Mouse (Mus musculus) CH12F3 (cell line): ENCODE results near the gene Spata46.

Experiments
- in situ Hi-C: fragments of 300-500 bp; cut with MboI; formaldehyde crosslinking; loops from 2 replicates; pipeline ENCODE4 v1.14.3; 2020; ENCODE audit warnings: low sequenced_read_pairs

Spata46 gene

DNA sequence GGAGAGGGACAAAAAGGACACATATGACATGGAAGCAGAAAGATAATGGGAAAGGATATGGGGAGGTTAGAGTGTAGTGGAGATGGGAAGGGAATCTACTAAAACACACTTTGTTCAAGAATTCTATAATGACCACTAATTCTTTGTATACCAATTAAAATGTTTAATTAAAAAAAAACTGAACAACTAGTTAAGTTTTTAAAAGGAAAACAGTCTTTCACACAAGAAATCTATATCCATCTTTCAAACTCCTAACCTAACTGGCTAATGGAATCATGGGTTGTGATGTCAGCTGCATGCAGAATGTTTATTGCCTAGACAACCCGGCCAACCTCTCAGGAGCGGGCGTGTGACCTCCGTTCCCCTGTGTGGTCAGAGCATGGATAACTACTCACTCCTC lies at the start of gene Spata46:
Gene Spata46 (plus strand): TSS at position 301 of the 400 bp plus-strand sequence.
- in situ Hi-C loops = no loop called here

DNA sequence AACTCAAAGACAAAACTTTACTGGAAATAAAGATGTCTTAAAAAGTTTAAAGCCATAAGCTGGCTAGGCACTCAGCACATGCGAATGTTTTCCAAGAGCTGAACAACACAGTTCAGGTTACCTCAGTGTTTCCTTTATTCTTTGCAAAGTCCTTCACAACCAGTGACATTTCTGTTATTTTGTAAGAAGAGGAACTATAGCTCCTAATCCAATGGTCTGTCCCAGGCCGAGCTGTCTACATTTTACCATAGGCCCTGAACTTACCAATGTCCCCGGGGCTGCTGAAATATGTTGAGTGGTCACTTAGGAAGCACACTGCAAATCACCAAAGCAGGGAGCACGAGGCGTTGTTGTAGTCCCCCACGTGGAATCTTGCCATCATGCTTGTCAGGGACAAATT lies 38.3 kb upstream of the Spata46 start:
- in situ Hi-C loops = no loop called here

DNA sequence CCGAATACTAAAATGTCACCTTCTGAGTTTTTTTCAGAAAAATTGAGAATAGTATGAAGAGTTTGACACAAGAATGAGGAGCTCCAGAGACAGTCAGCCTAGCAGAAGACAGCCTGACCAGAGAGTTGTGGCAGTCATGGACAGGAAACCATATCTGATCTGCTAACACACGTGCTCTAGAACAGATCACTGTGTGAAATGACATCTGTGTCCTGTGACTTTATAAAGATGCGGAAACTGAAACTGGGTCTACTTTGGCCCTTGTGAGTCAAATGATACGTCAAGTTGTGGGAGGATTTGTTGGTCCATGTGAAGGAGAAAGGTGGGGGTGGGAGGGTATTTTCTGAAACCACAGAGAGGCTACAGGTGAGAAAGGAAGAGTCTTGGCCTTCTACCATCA lies 37.9 kb upstream of the Spata46 start:
- in situ Hi-C loops = no loop called here

DNA sequence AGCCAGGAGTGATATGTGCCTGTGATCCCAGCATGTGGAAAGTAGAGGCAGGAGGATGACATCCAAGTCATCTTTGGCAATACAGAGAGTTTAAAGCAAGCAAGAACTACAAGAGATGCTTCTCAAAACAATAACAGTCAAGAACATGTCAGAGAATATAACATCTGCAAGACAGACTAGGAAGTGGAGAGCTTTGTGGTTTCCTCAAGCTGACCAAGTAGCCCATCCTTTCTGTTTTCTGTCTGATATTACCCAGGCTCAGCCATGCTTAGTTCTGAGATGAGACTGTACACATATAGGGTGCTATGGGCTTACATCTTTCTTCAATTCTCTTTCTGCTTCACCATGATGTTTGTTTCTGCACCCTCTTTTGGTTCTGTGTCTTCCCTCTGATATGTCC lies 35.4 kb upstream of the Spata46 start:
- in situ Hi-C loops = no loop called here

DNA sequence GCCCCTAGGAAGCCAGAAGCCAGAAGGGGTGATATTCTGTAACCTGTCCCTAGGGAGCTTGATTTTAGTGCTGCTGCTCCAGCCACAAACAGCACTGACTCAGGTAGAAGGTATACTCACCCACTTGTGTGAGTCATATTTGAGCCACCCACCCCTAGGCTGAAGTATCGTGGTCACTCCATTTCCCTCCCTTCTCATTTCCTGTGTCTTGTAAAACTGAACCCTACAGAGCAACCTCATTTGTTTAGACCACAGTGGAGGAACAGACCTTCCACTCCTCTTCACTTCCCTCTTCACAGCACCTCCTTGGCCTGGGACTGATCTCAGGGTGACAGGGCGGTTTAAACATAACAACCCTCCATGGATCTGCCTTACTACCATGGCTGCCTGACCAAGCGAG lies 31.6 kb upstream of the Spata46 start, which contains the start of gene Sh2d1b1:
Gene Sh2d1b1 (plus strand): TSS at position 305 of the 400 bp plus-strand sequence.
- in situ Hi-C loops = no loop called here

DNA sequence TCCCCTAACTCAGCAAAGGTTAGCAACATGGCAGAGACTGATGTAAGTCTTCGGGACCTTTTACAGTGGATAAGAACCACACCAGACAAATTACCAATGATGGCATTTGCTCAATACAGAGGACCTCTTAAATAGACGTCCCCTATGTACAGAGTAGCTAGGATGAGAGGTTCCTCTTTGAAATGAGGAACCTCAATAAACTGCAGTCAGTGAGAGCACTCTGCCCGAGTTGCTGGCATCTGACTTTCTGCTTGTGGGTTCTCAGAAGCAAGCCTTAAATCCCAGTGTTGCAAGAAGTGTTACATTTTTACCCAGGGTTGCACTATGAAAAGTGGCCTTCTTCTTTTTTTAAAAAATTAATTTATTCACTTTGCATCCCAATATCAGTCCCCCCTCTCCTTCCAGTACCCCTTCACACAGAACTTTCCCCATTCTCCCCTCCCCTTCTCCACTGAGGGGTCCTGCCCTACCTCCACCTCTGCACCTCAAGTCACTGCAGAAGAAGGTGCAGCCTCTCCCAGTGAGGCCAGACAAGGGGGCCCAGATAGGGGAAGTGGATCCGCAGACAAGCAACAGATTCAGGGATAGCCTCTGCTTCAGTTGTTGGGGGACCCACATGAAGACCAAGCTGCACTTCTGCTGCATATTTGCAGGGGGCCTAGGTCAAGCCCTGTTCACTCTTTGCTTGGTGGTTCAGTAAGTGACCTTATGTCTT lies 26.0 kb upstream of the Spata46 start:
- in situ Hi-C loops = no loop called here

DNA sequence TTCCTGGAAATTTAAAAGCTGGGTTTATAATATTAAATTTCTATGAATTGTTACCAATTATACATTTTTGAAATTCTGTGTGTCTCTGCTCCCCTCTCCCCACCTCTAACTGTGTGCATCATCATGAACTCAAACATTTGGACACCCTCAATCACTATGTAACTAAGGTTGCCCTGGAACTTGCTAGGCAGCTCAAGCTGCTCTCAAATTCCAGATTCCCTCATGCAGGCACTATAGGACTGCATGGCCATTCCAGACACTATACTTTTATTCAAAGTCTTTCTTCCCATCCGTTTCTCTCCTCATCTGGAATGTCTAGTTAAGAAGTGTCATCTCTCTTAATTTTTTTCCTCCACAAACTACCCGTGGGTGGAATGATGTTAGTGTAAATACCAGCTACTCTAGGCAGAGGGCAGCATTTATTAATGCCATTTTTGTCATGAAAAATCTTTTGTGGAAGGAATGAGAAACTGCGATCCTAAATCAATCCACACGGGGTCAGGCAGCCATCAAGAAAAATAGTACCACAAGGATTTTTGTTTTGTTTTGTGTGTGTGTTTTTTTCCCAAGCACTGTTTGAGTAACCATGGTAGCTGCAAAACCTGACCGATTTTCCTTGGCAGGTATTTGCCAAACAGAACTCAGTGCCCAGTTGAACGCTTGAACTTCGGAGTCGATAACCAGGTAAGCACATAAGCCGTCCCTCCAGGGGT lies 16.2 kb upstream of the Spata46 start:
- in situ Hi-C loops = no loop called here

DNA sequence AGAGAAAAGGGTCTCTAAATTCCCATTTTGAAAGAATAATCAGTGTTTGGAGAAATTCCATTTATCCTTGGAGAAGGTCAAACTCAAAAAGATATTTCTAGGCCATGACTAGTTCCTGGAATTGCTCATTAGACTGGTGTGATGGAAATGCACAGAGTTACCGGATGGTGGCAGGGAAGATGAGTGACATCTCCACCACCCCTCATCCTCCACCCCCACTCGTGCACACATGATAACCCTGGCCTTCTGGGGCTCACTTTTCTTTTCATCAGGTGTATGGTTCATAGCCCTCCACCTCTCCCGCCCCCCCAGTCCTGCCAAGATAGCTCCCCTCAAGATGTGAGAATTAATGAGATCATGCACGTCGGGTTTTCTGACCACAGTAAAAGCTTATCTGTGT lies 15.3 kb upstream of the Spata46 start:
- in situ Hi-C loops = no loop called here

DNA sequence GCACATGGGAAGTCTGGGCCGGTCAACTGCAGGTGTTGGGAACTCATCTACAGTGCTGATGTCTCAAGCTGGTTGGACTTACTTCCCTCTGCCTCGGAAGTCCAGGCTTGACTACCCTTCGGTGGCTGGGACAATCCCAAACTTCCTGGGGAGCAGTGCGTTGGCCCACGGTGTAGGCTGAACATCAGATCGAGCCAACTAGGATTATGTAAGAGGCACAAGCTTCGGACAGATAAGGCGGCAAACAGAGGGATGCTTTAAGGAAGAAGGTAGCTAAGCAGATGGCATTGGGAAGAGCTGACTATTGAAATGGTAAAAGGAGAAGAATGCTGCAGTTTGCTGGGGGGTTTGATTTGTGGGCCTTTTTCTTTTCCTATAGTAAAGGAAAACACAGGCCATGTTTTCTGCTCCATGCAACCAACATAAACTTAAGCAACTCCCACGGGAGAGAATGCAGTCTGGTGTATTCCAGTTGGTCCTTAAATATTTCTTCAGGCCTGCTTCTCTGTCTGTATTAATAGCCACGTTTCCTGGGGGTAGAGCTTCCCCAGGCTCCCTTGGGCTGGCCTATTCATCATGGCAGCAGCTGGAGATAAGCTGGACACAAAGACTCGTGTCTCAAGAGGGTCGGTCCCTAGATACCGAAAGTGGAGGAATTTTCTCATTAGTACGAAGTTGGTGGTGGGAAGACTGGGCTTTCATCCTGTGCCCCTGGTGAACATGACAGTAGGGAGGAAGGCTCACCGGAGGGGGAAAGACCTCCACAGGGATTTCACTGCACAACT lies 13.6 kb upstream of the Spata46 start:
- in situ Hi-C loops = no loop called here

DNA sequence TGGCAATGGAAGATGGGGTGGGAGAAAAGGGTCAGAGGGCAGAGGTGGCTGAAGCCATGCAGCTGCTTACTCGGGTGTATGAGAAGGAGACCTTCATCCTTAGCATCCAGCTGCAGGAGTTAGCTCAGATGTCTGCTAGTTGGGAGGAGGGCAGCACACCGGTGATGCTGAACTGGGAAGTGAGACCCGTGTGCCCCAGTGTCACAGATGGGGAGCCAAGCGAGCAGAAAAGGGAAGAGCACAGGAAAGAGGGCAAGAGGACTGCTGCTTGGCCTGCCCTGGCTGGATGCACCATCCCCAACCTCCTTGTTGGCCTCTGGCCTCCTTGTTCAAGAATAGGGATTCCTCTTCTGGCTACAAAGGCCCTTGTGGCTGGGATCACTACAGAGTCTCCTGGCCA lies 9.1 kb upstream of the Spata46 start:
- in situ Hi-C loops = no loop called here

DNA sequence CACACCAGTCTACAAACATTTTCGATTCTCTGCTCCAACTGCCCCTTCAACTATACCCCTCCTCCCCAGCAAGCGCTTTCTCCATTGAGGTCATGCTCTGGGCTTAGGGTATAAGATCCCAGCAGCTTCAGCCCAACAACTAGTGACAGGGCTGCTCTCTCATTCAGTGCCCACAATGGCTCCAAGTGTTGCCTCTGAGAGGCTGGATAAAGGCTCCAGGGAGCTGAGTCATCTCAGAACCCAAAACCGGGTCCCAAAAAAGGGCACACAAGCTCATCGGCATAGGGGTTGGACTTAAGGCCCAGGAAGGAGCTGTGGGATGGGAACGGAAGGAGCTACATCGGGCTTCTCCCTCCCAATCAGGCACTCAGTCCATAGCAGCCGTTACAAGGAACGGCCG lies 6.9 kb upstream of the Spata46 start:
- in situ Hi-C loops = no loop called here

DNA sequence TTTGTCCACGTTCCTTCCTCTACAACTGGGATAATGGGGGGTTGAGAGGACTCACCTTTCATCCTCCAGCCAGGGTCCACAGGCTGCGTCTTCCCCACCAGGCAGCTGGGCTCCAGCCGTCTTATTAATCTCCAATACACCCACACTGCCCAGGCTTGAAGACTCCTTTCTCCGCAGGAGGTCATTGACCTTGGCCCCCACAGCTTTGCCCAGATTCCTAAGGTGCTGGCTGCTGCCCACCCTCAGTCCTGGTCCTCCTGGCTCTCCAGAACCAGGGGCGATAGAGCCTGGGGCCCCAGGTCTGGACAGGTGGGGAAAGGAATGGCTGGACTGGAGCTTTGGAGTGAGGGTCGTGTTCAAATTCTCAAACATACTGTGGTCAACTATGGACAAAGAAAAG lies 6.1 kb upstream of the Spata46 start:
- in situ Hi-C loops = no loop called here

DNA sequence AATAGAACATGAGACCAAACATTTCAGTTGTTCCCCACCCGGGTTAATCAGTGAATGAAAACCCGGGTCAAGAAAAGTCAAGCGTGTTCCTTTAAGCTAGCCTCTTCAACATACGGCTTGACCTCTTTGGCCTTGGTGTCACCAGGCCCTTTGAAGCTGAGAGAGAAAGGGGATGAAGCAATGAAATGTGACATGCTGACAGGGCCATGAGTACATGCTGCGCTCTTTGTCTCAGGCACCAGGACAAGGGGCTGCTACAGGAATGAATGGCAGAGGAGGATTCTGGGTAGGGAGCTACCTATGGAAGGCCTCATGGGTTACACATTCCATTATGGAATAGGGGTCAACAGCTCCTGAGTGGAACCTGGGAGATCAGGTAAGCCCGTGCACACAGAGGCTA lies 5.5 kb upstream of the Spata46 start:
- in situ Hi-C loops = no loop called here

DNA sequence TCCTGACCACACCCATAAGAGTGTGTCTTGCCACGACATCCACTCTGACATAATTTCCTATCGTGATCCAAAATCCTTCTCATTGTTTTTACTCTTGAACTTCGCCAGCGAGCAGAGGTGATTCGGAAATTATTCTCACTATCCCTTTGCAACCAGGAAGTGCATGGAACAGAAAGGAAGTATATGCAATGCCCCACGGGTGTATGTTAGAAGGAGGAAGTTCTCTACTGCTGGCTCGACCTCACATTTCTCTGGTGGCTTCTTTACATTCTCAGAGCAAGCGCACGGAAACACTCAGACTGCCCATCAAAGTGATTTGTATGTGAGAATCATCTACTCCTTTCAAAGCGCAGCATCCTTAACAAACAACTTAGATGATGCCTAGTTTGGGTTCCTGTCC lies 3.6 kb upstream of the Spata46 start:
- in situ Hi-C loops = no loop called here

DNA sequence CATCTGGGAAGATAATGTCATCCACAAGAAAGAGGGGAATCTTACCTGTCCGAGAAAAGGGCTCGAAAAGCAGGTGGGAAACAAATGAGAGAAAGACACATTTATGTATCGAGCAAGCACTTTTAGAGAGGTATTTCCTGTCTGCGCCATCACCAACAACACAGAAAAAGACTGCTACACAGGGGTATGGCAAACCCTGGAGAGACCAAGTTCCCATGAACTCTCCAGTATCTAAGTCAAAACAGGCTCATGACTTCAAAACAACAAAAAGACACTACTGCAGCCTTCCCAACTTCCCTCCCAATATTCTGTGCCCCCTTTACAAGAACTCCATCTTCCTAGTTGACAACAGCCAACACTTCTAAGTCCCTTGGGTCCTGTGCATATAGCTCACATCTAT lies 2.4 kb upstream of the Spata46 start, which contains the start of gene Gm7694:
Gene Gm7694 (minus strand): TSS at position 101 of the 400 bp plus-strand sequence.
- in situ Hi-C loops = no loop called here

DNA sequence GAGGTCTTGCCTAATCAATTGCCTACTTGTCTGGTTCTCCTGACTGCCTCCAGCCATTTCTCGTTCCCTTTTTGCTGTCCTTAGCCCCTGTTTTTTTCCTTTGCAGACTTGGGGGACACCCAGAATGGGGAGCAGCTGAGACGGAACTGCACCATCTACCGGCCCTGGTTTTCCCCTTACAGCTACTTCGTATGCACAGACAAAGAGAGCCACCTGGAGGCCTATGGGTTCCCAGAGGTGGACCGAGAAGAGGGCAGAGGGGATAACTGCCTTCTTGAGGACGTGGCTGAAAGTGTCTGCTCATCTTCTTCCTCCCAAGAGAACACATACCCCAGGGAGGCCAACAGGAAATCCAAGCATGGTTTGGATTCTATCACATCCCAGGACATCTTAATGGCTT lies 2.8 kb downstream of the Spata46 start:
- in situ Hi-C loops = no loop called here

DNA sequence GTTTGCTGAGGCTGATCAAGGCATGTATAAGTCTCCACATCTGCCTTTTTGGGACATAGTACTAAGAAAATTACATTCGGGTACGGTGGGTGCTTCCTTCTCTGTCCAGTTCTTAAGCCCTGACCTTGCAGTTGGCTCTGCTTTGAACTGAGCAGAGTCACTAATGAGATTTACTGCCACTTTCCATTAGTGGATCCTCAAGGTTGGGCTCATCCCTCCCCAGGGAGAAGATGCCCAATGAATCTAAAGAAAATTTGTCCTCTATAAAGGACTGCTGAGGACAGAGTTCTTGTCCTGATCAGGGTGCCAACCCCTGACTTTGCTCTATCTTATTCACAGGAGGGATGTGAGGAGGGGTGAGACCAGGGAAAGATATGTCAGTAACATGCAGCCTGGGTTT lies 13.4 kb downstream of the Spata46 start:
- in situ Hi-C loops = no loop called here

DNA sequence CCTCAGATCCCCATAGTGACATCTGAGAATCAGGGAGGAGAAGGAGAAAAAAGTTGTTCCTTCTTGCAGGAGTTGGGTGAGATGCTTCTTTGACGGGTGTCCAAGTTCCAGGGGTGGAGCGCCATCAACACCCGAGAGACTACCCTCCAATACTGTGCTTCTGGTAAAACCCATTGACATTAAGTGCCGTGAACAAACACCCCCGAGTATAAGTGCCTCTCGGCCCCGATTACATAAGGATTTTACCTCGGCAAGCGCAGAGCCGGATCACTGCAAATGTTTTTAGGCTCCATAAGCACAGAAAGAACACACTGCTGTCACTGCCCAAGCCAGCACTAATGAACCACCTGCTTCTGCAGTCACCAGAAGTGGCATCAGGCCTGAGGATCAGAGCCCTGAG lies 14.4 kb downstream of the Spata46 start:
- in situ Hi-C loops = no loop called here

DNA sequence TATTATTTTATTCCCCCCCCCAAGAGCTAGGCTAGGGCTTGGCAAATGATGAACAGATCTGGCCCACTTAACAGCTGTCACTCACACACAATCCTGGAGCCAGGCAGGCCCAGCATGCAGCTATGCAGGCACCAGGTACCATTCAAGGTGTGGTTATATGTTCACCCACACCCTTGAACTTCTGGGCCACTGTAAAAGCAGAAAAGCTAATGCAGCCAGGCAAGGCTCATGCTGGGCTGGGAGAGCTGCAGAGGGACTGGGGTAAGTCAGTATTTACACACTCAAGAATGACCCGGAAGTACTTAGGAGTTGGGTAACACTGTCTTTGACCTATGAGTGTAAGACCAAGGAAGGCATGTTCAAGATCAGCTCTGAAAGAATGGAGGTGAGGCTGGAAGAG lies 15.7 kb downstream of the Spata46 start:
- in situ Hi-C loops = no loop called here

DNA sequence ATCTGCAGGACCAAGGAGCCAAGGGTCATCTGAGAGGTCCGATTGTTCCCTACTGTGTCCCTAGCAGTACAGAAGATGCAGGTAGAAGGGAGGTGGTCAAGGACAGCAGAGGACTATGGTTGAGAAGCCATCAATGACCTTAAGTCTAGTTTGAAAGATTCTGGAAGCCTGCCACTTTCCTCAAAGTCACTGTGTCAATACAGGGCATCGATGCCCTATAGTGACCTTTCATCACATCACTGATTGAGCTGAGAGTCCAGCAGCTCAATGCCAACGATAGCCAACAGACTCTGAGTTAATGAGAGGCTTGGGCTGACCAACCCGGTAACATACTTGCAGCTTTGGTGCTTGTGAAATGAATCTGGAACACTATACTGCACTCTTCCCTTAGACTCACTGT lies 16.7 kb downstream of the Spata46 start:
- in situ Hi-C loops = no loop called here

DNA sequence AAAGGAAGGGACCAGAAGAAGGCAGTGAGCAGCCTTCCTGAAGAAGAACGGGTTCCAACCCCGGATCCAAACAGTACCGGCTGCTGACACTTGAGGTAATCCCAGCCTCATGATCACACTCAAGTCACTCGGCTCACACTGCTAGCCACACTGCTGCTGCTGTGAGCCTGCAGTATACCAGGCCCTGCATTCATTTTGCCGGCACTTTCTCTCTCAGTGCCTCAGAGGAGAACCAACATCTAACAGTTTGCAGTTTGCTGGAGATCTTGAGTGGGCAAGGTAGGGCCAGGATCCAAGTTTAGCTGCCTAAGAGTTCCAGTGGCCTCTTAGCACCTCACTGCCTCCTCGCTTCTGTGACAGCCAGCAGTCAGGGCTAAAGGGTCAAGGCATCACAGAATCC lies 23.3 kb downstream of the Spata46 start:
- in situ Hi-C loops = no loop called here

DNA sequence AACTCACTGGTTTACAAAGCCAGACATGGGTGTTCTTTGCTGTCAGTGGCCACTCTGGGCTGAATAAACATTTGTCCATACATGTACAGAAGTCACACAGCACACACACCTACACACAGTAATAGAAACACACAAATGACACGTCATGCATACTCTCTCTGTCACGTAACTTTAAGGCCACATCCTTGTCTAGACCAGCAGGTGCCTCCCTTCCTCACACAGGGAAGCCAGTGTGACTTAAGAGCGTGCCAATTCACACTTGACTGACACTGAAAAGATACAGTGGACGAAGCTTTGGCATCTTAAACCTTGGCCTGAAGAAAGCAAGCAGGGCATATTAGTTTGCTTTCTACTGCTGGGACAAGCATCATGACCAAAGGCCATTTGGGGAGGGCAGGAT lies 24.2 kb downstream of the Spata46 start:
- in situ Hi-C loops = no loop called here
